Mouse (Mus musculus) olfactory bulb, adult 2 months (tissue): ENCODE data around the gene Rbfox3. TPM values are rescaled to one million over a fixed set of nuclear protein-coding genes. Genes with fewer than 3 reads are reported as not detected.

Experiments
- H3K27ac ChIP-seq: fragments of 200-500 bp; 2 replicates; pipeline ENCODE4 v1.5.1; 2012; ENCODE audit warnings: low read depth, low read length; ENCODE audit not compliant: insufficient read depth
- H3K4me1 ChIP-seq: fragments of 200-500 bp; 2 replicates; pipeline ENCODE4 v1.6.1; 2012; ENCODE audit warnings: low read length; ENCODE audit not compliant: control insufficient read depth, insufficient read depth
- H3K4me3 ChIP-seq: fragments of 200-500 bp; 2 replicates; pipeline ENCODE4 v1.5.1; 2012; ENCODE audit warnings: mild to moderate bottlenecking, low read depth, low read length, moderate library complexity; ENCODE audit not compliant: insufficient read depth
- CTCF ChIP-seq: fragments of 200-500 bp; IDR thresholded peaks from 2 replicates; pipeline ENCODE4 v1.5.1; 2012; ENCODE audit warnings: low read depth, mild to moderate bottlenecking, low read length, moderate library complexity; ENCODE audit not compliant: insufficient read depth
- POLR2A ChIP-seq: fragments of 200-500 bp; IDR thresholded peaks from 2 replicates; pipeline ENCODE4 v1.6.1; 2012; ENCODE audit warnings: mild to moderate bottlenecking, low read depth, low read length, moderate library complexity; ENCODE audit not compliant: insufficient read depth
- WGBS: fragments of 180-500 bp; shearing (Covaris S2); methylation state at CpG from one replicate; pipeline ENCODE4 v1.1.7; 2018; 5-methylcytosine and 5-hydroxymethylcytosine counted together
- polyA plus RNA-seq: library from polyadenylated mRNA; stranded (reverse); fragments of >200 nt; gene quantifications from 2 replicates; pipeline ENCODE4 v1.2.4, GENCODE M21; 2012; ENCODE audit warnings: low replicate concordance; ENCODE audit not compliant: missing spikeins, insufficient read depth, insufficient read length

The Rbfox3 gene
- polyA plus RNA-seq, 1 experiment, result not detected

- H3K27ac ChIP-seq, result peak overlapping the region; percentile 83
- 14% methylated on average over 21 of the region's 21 CpGs for WGBS
- H3K4me1 ChIP-seq, result peaks cover 73% of the 10 kb centered on the region
- TF ChIP-seq POLR2A (no peak), CTCF (no peak)
- no peak overlapping the region; the same call in 1 of the 2 replicates for H3K4me3 ChIP-seq
These were observed 14.1 kb downstream of the Rbfox3 start for GRCm38 (mm10) chr11:118897114-118897841.

GRCm38 (mm10) chr11:118896032-118896675 is 15.2 kb downstream of the Rbfox3 start:
- peaks cover 77% of the 10 kb centered on the region for H3K4me1 ChIP-seq
- no peak overlapping the region for H3K4me3 ChIP-seq
- peak overlapping the region; percentile 83 for H3K27ac ChIP-seq
- 30% methylated on average over 16 of the region's 16 CpGs for WGBS
- no peak for TF ChIP-seq CTCF

GRCm38 (mm10) chr11:118894835-118895234 is 16.6 kb downstream of the Rbfox3 start:
- H3K4me1 ChIP-seq, result peaks cover 78% of the 10 kb centered on the region
- H3K27ac ChIP-seq, result no peak overlapping the region
- WGBS, result 70% methylated on average over 5 of the region's 5 CpGs
- H3K4me3 ChIP-seq, result no peak overlapping the region
- TF ChIP-seq POLR2A (no peak), CTCF (no peak)

GRCm38 (mm10) chr11:118894196-118894595 is 17.2 kb downstream of the Rbfox3 start:
- WGBS, result 67% methylated on average over 4 of the region's 4 CpGs
- no peak overlapping the region for H3K4me3 ChIP-seq
- no peak overlapping the region for H3K27ac ChIP-seq
- peaks cover 79% of the 10 kb centered on the region for H3K4me1 ChIP-seq
- TF ChIP-seq POLR2A, result no peak
- TF ChIP-seq CTCF, result no peak

- H3K4me3 ChIP-seq, result no peak overlapping the region
- no peak overlapping the region for H3K27ac ChIP-seq
- H3K4me1 ChIP-seq, result peaks cover 77% of the 10 kb centered on the region
- WGBS, result 92% methylated on average over 5 of the region's 5 CpGs
- TF ChIP-seq POLR2A, result no peak
- no peak for TF ChIP-seq CTCF
These were observed 18.5 kb downstream of the Rbfox3 start for GRCm38 (mm10) chr11:118892876-118893275.

GRCm38 (mm10) chr11:118891516-118891915 is 19.9 kb downstream of the Rbfox3 start:
- Histone ChIP-seq H3K4me3 (no peak overlapping the region), H3K27ac (no peak overlapping the region), H3K4me1 (peaks cover 74% of the 10 kb centered on the region)
- TF ChIP-seq POLR2A (no peak), CTCF (no peak)
- WGBS, result 57% methylated on average over 15 of the region's 15 CpGs

GRCm38 (mm10) chr11:118890992-118891398 is 20.4 kb downstream of the Rbfox3 start:
- 46% methylated on average over 16 of the region's 16 CpGs for WGBS
- peaks cover 72% of the 10 kb centered on the region for H3K4me1 ChIP-seq
- TF ChIP-seq CTCF (no peak), POLR2A (peak; percentile 20; the same call in 1 of the 2 replicates)
- H3K4me3 ChIP-seq, result no peak overlapping the region
- 0 out of 2 replicates have a peak overlapping the region, but pooled peaks have one; percentile 16 for H3K27ac ChIP-seq

- TF ChIP-seq CTCF (no peak), POLR2A (no peak)
- Histone ChIP-seq H3K4me1 (peaks cover 72% of the 10 kb centered on the region), H3K4me3 (no peak overlapping the region), H3K27ac (no peak overlapping the region)
- 51% methylated on average over 5 of the region's 5 CpGs for WGBS
These were observed 20.9 kb downstream of the Rbfox3 start for GRCm38 (mm10) chr11:118890474-118890873.

GRCm38 (mm10) chr11:118889500-118889899 is 21.9 kb downstream of the Rbfox3 start:
- no peak overlapping the region for H3K4me3 ChIP-seq
- TF ChIP-seq CTCF (no peak), POLR2A (no peak)
- H3K27ac ChIP-seq, result no peak overlapping the region
- H3K4me1 ChIP-seq, result peaks cover 69% of the 10 kb centered on the region
- WGBS, result 85% methylated on average over 4 of the region's 4 CpGs

- TF ChIP-seq CTCF (no peak), POLR2A (no peak)
- no peak overlapping the region for H3K4me3 ChIP-seq
- peaks cover 72% of the 10 kb centered on the region for H3K4me1 ChIP-seq
- no peak overlapping the region for H3K27ac ChIP-seq
- WGBS, result 83% methylated on average over 8 of the region's 8 CpGs
These were observed 23.0 kb downstream of the Rbfox3 start for GRCm38 (mm10) chr11:118888426-118888825.
